Mouse (Mus musculus): Measurements from ENCODE around the gene Aqp11. TPM values are rescaled to one million over a fixed set of nuclear protein-coding genes. Genes with fewer than 3 reads are reported as not detected.

The Aqp11 gene
- polyA plus RNA-seq, 1 experiment from 2014 or later: 5.3 TPM

GRCm38 (mm10) chr7:97735886-97736420 is 2.1 kb downstream of the Aqp11 start:
- no peaks in the 10 kb centered on the region for H3K36me3 ChIP-seq
- peaks cover 48% of the 10 kb centered on the region for H3K4me1 ChIP-seq (replicated peaks)
- 31% methylated on average over 4 of the region's 4 CpGs for WGBS
- H3K9me3 ChIP-seq: no peaks in the 10 kb centered on the region
- no peak for DNase-seq (ENCODE audit: low spot score)
- H3K4me3 ChIP-seq: no peak overlapping the region
- H3K27ac ChIP-seq: no peak overlapping the region
- peaks cover 8% of the 10 kb centered on the region for H3K27me3 ChIP-seq (ENCODE audit: insufficient read depth, poor library complexity, severe bottlenecking)

GRCm38 (mm10) chr7:97735021-97735420 is 3.1 kb downstream of the Aqp11 start:
- H3K4me1 ChIP-seq (replicated peaks): peaks cover 51% of the 10 kb centered on the region
- no peaks in the 10 kb centered on the region for H3K36me3 ChIP-seq
- no peak overlapping the region for H3K27ac ChIP-seq
- WGBS: 83% methylated on average over 8 of the region's 8 CpGs
- H3K4me3 ChIP-seq: no peak overlapping the region
- peaks cover 8% of the 10 kb centered on the region for H3K27me3 ChIP-seq (ENCODE audit: insufficient read depth, poor library complexity, severe bottlenecking)
- no peaks in the 10 kb centered on the region for H3K9me3 ChIP-seq
- no peak for DNase-seq (ENCODE audit: low spot score)

- Histone ChIP-seq H3K36me3 (no peaks in the 10 kb centered on the region), H3K9me3 (no peaks in the 10 kb centered on the region), H3K4me3 (no peak overlapping the region), H3K27ac (no peak overlapping the region), H3K4me1 (replicated peaks) (peaks cover 65% of the 10 kb centered on the region), H3K27me3 (ENCODE audit: insufficient read depth, poor library complexity, severe bottlenecking) (peaks cover 8% of the 10 kb centered on the region)
- no peak for DNase-seq (ENCODE audit: low spot score)
- 93% methylated on average over 5 of the region's 5 CpGs for WGBS
Observed at GRCm38 (mm10) chr7:97733606-97734005, 4.5 kb downstream of the Aqp11 start.

- peaks cover 17% of the 10 kb centered on the region for H3K36me3 ChIP-seq
- no peak overlapping the region for H3K4me3 ChIP-seq
- peak; percentile 54 for DNase-seq (ENCODE audit: low spot score)
- 29% methylated on average over 3 of the region's 3 CpGs for WGBS
- H3K9me3 ChIP-seq: no peaks in the 10 kb centered on the region
- H3K27ac ChIP-seq: peak overlapping the region; percentile 78; the same call in 1 of the 2 replicates
- no peaks in the 10 kb centered on the region for H3K27me3 ChIP-seq (ENCODE audit: insufficient read depth, poor library complexity, severe bottlenecking)
- peaks cover 43% of the 10 kb centered on the region for H3K4me1 ChIP-seq (replicated peaks)
Observed at GRCm38 (mm10) chr7:97730427-97730826, 7.7 kb downstream of the Aqp11 start.

- Histone ChIP-seq H3K27me3 (ENCODE audit: insufficient read depth, poor library complexity, severe bottlenecking) (no peaks in the 10 kb centered on the region), H3K4me1 (replicated peaks) (peaks cover 39% of the 10 kb centered on the region), H3K9me3 (no peaks in the 10 kb centered on the region), H3K4me3 (no peak overlapping the region), H3K36me3 (peaks cover 26% of the 10 kb centered on the region), H3K27ac (peak overlapping the region; percentile 78)
- no peak for DNase-seq (ENCODE audit: low spot score)
- 37% methylated on average over 14 of the region's 14 CpGs for WGBS
Observed at GRCm38 (mm10) chr7:97728666-97729614, 9.1 kb downstream of the Aqp11 start.

GRCm38 (mm10) chr7:97726778-97727177 is 11.3 kb downstream of the Aqp11 start:
- no peak for DNase-seq (ENCODE audit: low spot score)
- no peaks in the 10 kb centered on the region for H3K27me3 ChIP-seq (ENCODE audit: insufficient read depth, poor library complexity, severe bottlenecking)
- no peak overlapping the region for H3K27ac ChIP-seq
- WGBS: 74% methylated on average over 7 of the region's 7 CpGs
- peaks cover 43% of the 10 kb centered on the region for H3K36me3 ChIP-seq
- H3K4me1 ChIP-seq (replicated peaks): peaks cover 38% of the 10 kb centered on the region
- no peaks in the 10 kb centered on the region for H3K9me3 ChIP-seq
- H3K4me3 ChIP-seq: no peak overlapping the region

GRCm38 (mm10) chr7:97726080-97726479 is 12.0 kb downstream of the Aqp11 start:
- H3K4me1 ChIP-seq (replicated peaks): peaks cover 31% of the 10 kb centered on the region
- no peaks in the 10 kb centered on the region for H3K27me3 ChIP-seq (ENCODE audit: insufficient read depth, poor library complexity, severe bottlenecking)
- no peaks in the 10 kb centered on the region for H3K9me3 ChIP-seq
- H3K36me3 ChIP-seq: peaks cover 44% of the 10 kb centered on the region
- 84% methylated on average over 7 of the region's 7 CpGs for whole genome bisulfite sequencing
- H3K27ac ChIP-seq: no peak overlapping the region
- no peak for DNase-seq (ENCODE audit: low spot score)
- H3K4me3 ChIP-seq: no peak overlapping the region

- 96% methylated on average over 6 of the region's 6 CpGs for WGBS
- Histone ChIP-seq H3K27ac (no peak overlapping the region), H3K27me3 (ENCODE audit: insufficient read depth, poor library complexity, severe bottlenecking) (no peaks in the 10 kb centered on the region), H3K9me3 (no peaks in the 10 kb centered on the region), H3K36me3 (peaks cover 51% of the 10 kb centered on the region), H3K4me1 (replicated peaks) (peaks cover 25% of the 10 kb centered on the region), H3K4me3 (no peak overlapping the region)
- DNase-seq (ENCODE audit: low spot score): no peak
Observed at GRCm38 (mm10) chr7:97725401-97725800, 12.7 kb downstream of the Aqp11 start.

GRCm38 (mm10) chr7:97723646-97724538 is 14.2 kb downstream of the Aqp11 start:
- Histone ChIP-seq H3K9me3 (no peaks in the 10 kb centered on the region), H3K4me1 (replicated peaks) (peaks cover 10% of the 10 kb centered on the region), H3K4me3 (no peak overlapping the region), H3K27me3 (ENCODE audit: insufficient read depth, poor library complexity, severe bottlenecking) (no peaks in the 10 kb centered on the region), H3K36me3 (peaks cover 66% of the 10 kb centered on the region), H3K27ac (no peak overlapping the region)
- 89% methylated on average over 11 of the region's 11 CpGs for WGBS
- DNase-seq (ENCODE audit: low spot score): no peak

- DNase-seq (ENCODE audit: low spot score): no peak
- peaks cover 75% of the 10 kb centered on the region for H3K36me3 ChIP-seq
- WGBS: 93% methylated on average over 7 of the region's 7 CpGs
Observed at GRCm38 (mm10) chr7:97722278-97722918, 15.7 kb downstream of the Aqp11 start.

GRCm38 (mm10) chr7:97720109-97720508 is 18.0 kb downstream of the Aqp11 start:
- WGBS: 83% methylated on average over 5 of the region's 5 CpGs
- no peak for DNase-seq (ENCODE audit: low spot score)
- Histone ChIP-seq H3K4me1 (replicated peaks) (no peaks in the 10 kb centered on the region), H3K27me3 (ENCODE audit: insufficient read depth, poor library complexity, severe bottlenecking) (no peaks in the 10 kb centered on the region), H3K9me3 (no peaks in the 10 kb centered on the region), H3K36me3 (peaks cover 82% of the 10 kb centered on the region), H3K27ac (no peak overlapping the region), H3K4me3 (no peak overlapping the region)

More at GRCm38 (mm10) chr7:97722278-97722918, 15.7 kb downstream of the Aqp11 start:
- Histone ChIP-seq H3K27me3 (ENCODE audit: insufficient read depth, poor library complexity, severe bottlenecking) (no peaks in the 10 kb centered on the region), H3K9me3 (no peaks in the 10 kb centered on the region), H3K4me1 (replicated peaks) (no peaks in the 10 kb centered on the region), H3K27ac (no peak overlapping the region), H3K4me3 (no peak overlapping the region)

- H3K36me3 ChIP-seq: peaks cover 87% of the 10 kb centered on the region
- H3K4me1 ChIP-seq (replicated peaks): no peaks in the 10 kb centered on the region
- 72% methylated on average over 5 of the region's 5 CpGs for WGBS
Observed at GRCm38 (mm10) chr7:97719078-97719477, 19.0 kb downstream of the Aqp11 start.

More at GRCm38 (mm10) chr7:97719078-97719477, 19.0 kb downstream of the Aqp11 start:
- H3K27ac ChIP-seq: no peak overlapping the region
- no peaks in the 10 kb centered on the region for H3K27me3 ChIP-seq (ENCODE audit: insufficient read depth, poor library complexity, severe bottlenecking)
- no peak overlapping the region for H3K4me3 ChIP-seq
- no peaks in the 10 kb centered on the region for H3K9me3 ChIP-seq
- DNase-seq (ENCODE audit: low spot score): no peak

Data from hindbrain, embryonic 10.5 days (tissue).